Mouse (Mus musculus) retina, adult 2 months (tissue): Measurements from ENCODE around the gene Kncn.
A peak's percentile ranks its signal among the peaks of the same experiment; 100 is the strongest.

Experiments
- DNase-seq: peaks from one replicate; pipeline ENCODE4 v3.0.0-alpha.2; 2012; ENCODE audit warnings: low read depth, low spot score

Kncn gene

DNA sequence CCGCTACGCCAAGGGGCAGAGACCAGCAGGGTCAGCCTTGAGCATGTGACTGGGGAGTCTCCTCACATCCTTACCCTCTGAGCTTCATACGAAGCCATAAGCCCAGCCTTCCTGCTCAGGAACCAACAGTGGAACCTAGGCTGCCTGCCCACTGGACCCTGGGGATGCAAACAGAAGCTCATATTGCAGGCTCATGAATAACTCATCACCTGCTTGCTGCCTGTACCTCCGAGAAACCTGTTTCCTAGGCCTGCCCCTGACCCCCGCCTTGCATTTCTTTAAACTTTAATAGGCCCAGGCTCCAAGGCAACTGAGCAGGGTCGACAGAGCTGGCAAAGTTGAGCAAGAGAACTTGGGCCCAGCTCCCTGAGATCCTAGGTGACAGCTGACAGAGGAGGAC lies at the start of gene Kncn:
Gene Kncn (plus strand): TSS at position 379 of the 400 bp plus-strand sequence.
- no peak for DNase-seq

DNA sequence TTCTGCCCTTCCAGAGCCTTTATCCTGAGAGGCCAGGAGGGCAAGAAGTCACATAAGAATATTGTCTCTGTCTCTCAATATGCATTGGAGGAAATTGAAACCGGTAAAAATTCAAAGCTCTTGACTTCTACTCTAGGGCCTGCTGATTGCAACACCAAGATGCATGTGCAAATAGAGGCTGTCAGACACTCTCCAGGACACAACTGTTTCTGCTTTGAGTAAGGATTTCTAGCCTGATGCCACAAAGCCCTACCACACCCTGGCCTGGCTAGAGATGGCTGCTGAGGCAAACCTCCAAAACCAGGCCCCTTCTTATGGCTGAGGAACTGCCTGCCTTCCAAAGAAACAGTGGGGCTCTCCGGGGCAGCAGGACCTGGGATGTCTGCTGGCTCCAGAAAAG lies 48.6 kb upstream of the Kncn start:
- no peak for DNase-seq

DNA sequence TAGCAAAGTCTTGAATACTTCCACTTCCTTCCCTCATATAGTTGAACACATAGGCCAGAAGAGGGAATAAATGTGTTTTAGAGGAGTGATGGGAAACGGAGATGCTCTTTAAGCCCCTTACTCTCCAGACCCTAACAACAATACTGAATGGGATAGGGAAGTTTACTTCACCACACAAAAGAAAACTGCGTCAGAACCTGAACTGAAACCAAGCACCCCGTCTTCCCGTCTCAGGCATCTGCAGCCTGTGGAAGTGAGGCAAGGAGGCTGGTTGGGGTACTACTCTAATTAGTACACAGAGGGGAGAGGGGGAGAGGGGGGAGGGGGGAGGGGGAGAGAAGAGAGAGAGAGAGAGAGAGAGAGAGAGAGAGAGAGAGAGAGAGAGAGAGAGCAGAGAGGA lies 46.0 kb upstream of the Kncn start:
- DNase-seq: no peak

DNA sequence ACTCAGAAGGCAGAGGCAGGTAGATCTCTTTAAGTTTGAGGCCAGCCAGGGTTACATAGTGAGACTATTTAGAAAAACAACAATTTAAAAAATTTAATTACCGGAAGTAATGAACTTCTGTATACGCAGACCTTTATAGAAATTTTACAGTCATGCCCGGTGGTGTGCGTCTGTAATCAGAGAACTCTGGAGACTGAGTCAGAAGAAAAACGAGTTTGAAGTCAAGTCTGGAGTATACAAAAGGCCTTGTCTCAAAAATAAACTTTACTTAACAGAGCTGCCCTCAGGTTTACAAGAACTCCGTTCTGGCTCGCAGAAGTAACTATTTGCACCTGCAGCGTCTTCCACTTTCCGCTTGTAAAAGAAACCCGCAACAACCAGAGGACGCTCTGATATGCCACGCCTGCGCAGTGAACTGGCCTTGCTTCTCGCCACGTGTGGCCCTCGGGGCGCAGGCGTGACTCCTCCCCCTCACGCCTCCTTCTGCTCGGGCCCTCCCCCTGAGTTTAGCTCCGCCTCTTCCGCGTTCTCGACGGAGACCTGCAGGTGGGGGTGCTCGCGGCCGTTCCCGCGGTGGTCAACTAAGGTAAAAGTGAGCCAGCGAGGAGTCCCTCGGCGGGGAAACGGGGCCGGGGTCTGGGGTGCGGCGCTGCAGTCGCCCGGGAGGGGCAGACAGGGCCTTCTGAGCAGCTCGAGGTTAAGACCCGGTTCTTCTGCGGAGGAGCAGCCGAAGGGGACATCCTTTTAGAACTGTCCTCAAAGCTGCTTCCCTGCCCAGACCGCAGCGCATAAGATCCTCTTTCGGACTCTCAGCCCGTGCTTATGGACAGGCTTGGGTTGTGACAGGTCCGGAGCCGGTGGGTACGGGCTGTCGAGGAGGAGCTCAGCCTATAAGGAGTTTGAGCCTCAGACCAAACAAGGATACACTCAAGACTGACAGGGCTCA lies 45.2 kb upstream of the Kncn start, which contains the start of gene Mknk1:
Gene Mknk1 (plus strand): TSS at position 503 of the 946 bp plus-strand sequence.
- peak; percentile 85 for DNase-seq

DNA sequence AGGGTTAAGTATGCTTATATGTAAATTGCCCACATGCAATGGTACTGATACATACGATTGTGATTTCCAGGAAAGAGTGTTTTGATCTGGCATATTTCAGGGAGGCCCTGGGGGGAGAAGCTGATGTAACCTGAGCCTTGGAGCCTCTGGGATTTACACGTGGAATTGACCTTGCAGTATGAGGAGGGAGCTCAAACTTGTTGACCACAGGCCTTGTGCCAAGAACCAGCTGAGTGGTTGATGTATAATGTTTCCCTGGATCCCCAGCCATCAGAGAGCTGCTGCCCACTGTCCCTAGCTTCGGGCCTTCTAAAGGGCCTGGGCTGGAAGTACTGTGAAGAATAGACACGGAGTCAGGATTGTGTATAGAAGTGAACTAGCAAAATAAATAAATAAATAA lies 44.2 kb upstream of the Kncn start:
- DNase-seq: no peak

DNA sequence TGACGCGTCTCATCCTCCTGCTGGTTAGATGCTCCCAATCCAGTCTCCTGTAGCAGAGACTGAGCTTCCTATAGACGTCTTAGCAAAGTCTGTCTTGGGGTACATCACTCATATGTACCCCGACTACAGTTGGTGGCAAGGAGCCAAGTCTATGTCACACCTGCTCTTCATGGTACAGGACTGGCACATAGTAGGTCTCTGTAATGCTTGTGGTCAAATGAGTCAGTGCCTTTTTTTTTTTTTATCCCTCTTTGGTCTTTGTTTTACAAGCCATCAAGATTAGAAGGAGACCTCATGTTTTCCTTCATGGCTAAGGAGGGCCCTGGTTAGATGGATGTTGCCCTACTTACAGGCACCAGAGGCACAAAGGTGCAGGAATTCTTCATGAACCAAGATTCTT lies 43.4 kb upstream of the Kncn start:
- DNase-seq: no peak

DNA sequence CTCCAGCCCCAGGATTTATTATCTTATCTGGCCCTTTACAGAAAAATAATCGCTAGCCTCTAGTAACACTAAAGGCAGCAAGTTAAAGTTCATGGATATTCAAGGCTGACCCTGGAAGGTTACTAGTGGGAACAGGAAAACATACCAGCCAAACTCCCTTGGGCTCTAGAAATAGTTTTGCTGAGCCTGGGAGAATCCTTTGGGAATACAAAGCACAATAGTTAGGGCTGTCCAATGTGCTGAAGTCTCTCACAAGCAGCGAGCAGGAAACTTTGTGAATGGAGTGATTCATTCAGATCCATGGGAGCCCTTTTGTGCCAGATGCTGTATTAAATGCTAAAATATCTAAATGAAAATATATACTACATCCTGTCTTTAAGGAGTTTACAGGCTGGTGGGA lies 37.5 kb upstream of the Kncn start:
- no peak for DNase-seq

- DNase-seq: no peak
These were observed 36.8 kb upstream of the Kncn start for GRCm38 (mm10) chr4:115847377-115847776.

GRCm38 (mm10) chr4:115848083-115848482 lies 36.1 kb upstream of the Kncn start:
- no peak for DNase-seq

- DNase-seq: no peak
These were observed 35.1 kb upstream of the Kncn start for GRCm38 (mm10) chr4:115848990-115849677.

GRCm38 (mm10) chr4:115850111-115850510 lies 34.1 kb upstream of the Kncn start:
- DNase-seq: no peak

- DNase-seq: no peak
These were observed 33.6 kb upstream of the Kncn start for GRCm38 (mm10) chr4:115850631-115851030.

DNA sequence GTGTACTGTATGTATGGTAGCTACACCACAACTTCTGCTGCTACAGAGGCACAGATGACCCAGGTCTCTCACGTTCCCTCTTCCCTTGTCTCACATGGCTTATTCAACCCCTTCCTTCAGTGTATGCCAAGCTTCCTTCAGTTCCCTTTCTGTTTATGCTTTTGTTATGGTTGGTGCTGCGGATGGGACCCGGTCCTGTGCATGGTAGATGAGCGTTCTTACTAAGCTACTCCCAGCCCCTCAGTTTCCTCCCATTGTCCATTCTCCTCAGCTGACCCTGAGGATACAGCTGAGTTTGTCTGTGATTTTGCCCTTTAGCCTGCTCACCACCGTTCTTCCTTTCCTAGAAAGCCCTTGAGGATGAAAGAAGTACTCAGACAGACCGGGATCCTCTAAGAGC lies 32.6 kb upstream of the Kncn start:
- DNase-seq: no peak

DNA sequence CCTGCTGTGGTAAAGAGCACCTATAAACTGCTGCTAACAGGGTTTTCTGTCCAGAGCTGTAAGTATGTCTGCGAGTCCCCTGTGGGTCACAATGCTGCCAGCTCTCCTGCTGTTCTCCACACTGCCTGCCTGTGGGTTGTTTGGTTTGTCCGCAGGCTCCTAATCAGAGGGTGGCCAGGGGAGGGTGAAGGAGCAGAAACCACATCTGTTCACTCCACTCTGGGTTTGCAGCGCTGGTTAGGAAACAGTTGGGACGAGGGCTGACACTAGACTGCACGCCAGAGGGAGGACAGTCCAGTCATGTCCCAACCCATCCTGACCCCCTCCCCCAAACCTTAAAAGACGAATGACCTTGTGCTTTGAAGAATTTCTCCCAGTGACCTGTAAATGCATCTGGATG lies 29.1 kb upstream of the Kncn start:
- DNase-seq: no peak

DNA sequence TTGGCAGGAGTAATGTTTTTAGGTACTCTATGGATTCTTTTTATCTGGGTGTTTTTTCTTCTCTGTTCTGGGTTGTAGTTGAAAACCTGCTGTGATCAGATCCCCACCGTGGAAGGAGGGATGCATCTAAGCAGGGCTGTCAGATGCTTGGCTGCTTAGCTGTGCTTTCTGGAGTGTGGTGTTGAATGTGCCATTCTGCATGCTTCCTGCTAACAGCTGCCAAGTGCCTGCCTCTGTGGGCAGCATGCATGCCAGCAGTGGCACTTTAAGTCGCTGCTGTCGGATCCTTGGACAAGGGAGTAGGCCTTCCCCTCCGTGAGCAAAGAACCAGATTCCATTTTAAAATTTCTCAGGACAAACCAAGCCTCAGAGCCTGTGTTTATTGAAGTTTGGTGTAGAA lies 28.6 kb upstream of the Kncn start:
- no peak for DNase-seq

- no peak for DNase-seq
These were observed 27.9 kb upstream of the Kncn start for GRCm38 (mm10) chr4:115856282-115856681.

GRCm38 (mm10) chr4:115857293-115857883 lies 26.8 kb upstream of the Kncn start:
- DNase-seq: no peak

- no peak for DNase-seq
These were observed 20.8 kb upstream of the Kncn start for GRCm38 (mm10) chr4:115863352-115863751.

GRCm38 (mm10) chr4:115863880-115864279 lies 20.3 kb upstream of the Kncn start:
- DNase-seq: no peak

- no peak for DNase-seq
These were observed 14.5 kb upstream of the Kncn start for GRCm38 (mm10) chr4:115869512-115870210.

DNA sequence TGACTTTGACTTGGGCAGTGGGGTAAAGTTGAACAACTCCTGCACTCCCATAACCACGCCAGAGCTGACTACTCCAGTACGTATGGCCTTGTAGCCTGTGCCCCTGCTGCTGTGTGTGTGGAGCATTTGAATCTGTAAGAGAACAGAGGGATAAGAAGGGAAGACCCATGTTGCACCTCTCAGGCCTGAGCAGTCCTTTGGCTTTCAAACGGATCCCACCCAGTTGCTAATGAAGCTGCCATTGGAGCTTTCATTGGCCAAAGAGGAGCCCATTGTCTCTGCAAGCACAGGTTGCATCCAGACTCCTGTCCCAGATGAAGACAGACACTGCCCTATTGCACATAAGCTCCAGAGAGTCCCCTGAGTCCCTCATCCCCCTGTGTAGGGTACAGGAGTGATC lies 11.0 kb upstream of the Kncn start:
- no peak for DNase-seq

- no peak for DNase-seq
These were observed 6.0 kb upstream of the Kncn start for GRCm38 (mm10) chr4:115878216-115878678.
